ENCODE assay signal across 12 mouse cellular contexts in genomic region chr2:162391834-162392233, GRCm38 (mm10).
DNase-seq lines count a peak whose midpoint lies in the region; ATAC-seq and TF ChIP-seq lines count a peak whose summit lies in the region.
"Had no signal": no experiment of that assay in that cellular context is flagged by ENCODE, and none has a peak within 500 bp of the region (broad histone marks: within the 10 kb centered on the region; RNA-seq: fewer than 3 reads in every experiment).

No protein-coding gene starts in this region.

- no peak for DNase-seq in frontal cortex, postnatal 25 days (ENCODE audit: low spot score in 2 of 2)
- DNase-seq in neural tube, embryonic 10.5 days (ENCODE audit: extremely low spot score, low spot score), result no peak
- peak; percentile 21 to 42 for DNase-seq in layer of hippocampus, adult 2 months (ENCODE audit: low spot score in 2 of 2)
- DNase-seq in ovary, postnatal 10 days (ENCODE audit: low spot score), result no peak
- DNase-seq in thymus, postnatal 0 days (ENCODE audit: low spot score), result no peak
- DNase-seq in gastrocnemius, adult 18-20 months (ENCODE audit: low spot score), result no peak
- DNase-seq: heart, postnatal 14 days had no signal

- H3K4me2 ChIP-seq in neural tube, embryonic 13.5 days, result no peak overlapping the region
- H3K4me2 ChIP-seq: embryonic facial prominence, embryonic 15.5 days; kidney, embryonic 15.5 days had no signal

- TF ChIP-seq CTCF in layer of hippocampus, adult 2 months (conservative IDR thresholded peaks at IDR 0.05), result no peak

- no peak overlapping the region for H3K9ac ChIP-seq in neural tube, embryonic 13.5 days
- H3K9ac ChIP-seq: embryonic facial prominence, embryonic 15.5 days; kidney, embryonic 15.5 days had no signal

- H3K27ac ChIP-seq in neural tube, embryonic 13.5 days (replicated peaks), result no peak overlapping the region; the same call in 1 of the 2 replicates
- peak overlapping the region; percentile 36; the same call in 1 of the 2 replicates for H3K27ac ChIP-seq in layer of hippocampus, adult 2 months
- H3K27ac ChIP-seq: embryonic facial prominence, embryonic 15.5 days; kidney, embryonic 15.5 days had no signal

- H3K36me3 ChIP-seq in neural tube, embryonic 13.5 days, result no peaks in the 10 kb centered on the region
- H3K36me3 ChIP-seq: embryonic facial prominence, embryonic 15.5 days; kidney, embryonic 15.5 days had no signal

- no peaks in the 10 kb centered on the region for H3K9me3 ChIP-seq in neural tube, embryonic 13.5 days
- H3K9me3 ChIP-seq: embryonic facial prominence, embryonic 15.5 days; kidney, embryonic 15.5 days had no signal

- no peak overlapping the region for H3K4me3 ChIP-seq in neural tube, embryonic 13.5 days
- no peak overlapping the region for H3K4me3 ChIP-seq in layer of hippocampus, adult 2 months
- H3K4me3 ChIP-seq: embryonic facial prominence, embryonic 15.5 days; kidney, embryonic 15.5 days had no signal

- H3K4me1 ChIP-seq in neural tube, embryonic 13.5 days (replicated peaks), result peaks cover 9% of the 10 kb centered on the region; the same call in 1 of the 2 replicates
- H3K4me1 ChIP-seq: embryonic facial prominence, embryonic 15.5 days; kidney, embryonic 15.5 days had no signal

- ATAC-seq in frontal cortex, adult (ENCODE audit: low TSS enrichment), result 0 out of 2 replicates have a peak, but pooled peaks have one; percentile 44
- ATAC-seq in neural tube, embryonic 13.5 days (ENCODE audit: low read depth), result 0 out of 2 replicates have a peak, but pooled peaks have one; percentile 27
- ATAC-seq: lung, postnatal 0 days had no signal

- no peaks in the 10 kb centered on the region for H3K27me3 ChIP-seq in neural tube, embryonic 13.5 days
- H3K27me3 ChIP-seq: embryonic facial prominence, embryonic 15.5 days; kidney, embryonic 15.5 days had no signal

- 34% methylated on average over 4 of the region's 4 CpGs for WGBS in neural tube, embryonic 13.5 days

Comparison
In these comparisons a context has a peak if more than half of its experiments do, and no peak if none do; other contexts are left out.
1. DNase-seq: peak in layer of hippocampus, adult 2 months (2 of 2); none in frontal cortex, postnatal 25 days (0 of 2), neural tube, embryonic 10.5 days (single experiment), ovary, postnatal 10 days (single experiment), thymus, postnatal 0 days (single experiment) and gastrocnemius, adult 18-20 months (single experiment).